Mouse (Mus musculus): ENCODE results near the gene Focad. TPM values are rescaled to one million over a fixed set of nuclear protein-coding genes. Genes with fewer than 3 reads are reported as not detected.

Focad gene
- polyA plus RNA-seq, 1 experiment from 2014 or later = 15.6 TPM

GRCm38 (mm10) chr4:88157644-88158043, 63.2 kb downstream of the Focad start:
- Histone ChIP-seq H3K27ac (replicated peaks) (no peak overlapping the region), H3K4me3 (no peak overlapping the region), H3K36me3 (no peaks in the 10 kb centered on the region), H3K9me3 (no peaks in the 10 kb centered on the region), H3K4me2 (replicated peaks) (no peak overlapping the region), H3K9ac (replicated peaks) (no peak overlapping the region), H3K27me3 (no peaks in the 10 kb centered on the region), H3K4me1 (no peaks in the 10 kb centered on the region; the same call in 1 of the 2 replicates)
- ATAC-seq (ENCODE audit: low FRiP score, low read depth) = no peak
- 81% methylated on average over 6 of the region's 6 CpGs for WGBS

GRCm38 (mm10) chr4:88159256-88159655, 64.8 kb downstream of the Focad start:
- Histone ChIP-seq H3K4me1 (peaks cover 10% of the 10 kb centered on the region; the same call in 1 of the 2 replicates), H3K9me3 (no peaks in the 10 kb centered on the region), H3K9ac (replicated peaks) (no peak overlapping the region), H3K36me3 (no peaks in the 10 kb centered on the region), H3K4me3 (no peak overlapping the region), H3K4me2 (replicated peaks) (no peak overlapping the region), H3K27ac (replicated peaks) (no peak overlapping the region), H3K27me3 (no peaks in the 10 kb centered on the region)
- 90% methylated on average over 5 of the region's 5 CpGs for WGBS
- ATAC-seq (ENCODE audit: low FRiP score, low read depth) = no peak

GRCm38 (mm10) chr4:88159700-88160099, 65.3 kb downstream of the Focad start:
- no peaks in the 10 kb centered on the region for H3K36me3 ChIP-seq
- H3K4me1 ChIP-seq = peaks cover 10% of the 10 kb centered on the region; the same call in 1 of the 2 replicates
- H3K9ac ChIP-seq (replicated peaks) = no peak overlapping the region
- no peaks in the 10 kb centered on the region for H3K27me3 ChIP-seq
- no peak for ATAC-seq (ENCODE audit: low FRiP score, low read depth)
- no peak overlapping the region for H3K27ac ChIP-seq (replicated peaks)
- 62% methylated on average over 6 of the region's 6 CpGs for WGBS
- no peak overlapping the region for H3K4me3 ChIP-seq
- no peaks in the 10 kb centered on the region for H3K9me3 ChIP-seq
- H3K4me2 ChIP-seq (replicated peaks) = no peak overlapping the region

- H3K4me2 ChIP-seq (replicated peaks) = peak overlapping the region; percentile 23
- 57% methylated on average over 13 of the region's 13 CpGs for WGBS
- H3K4me3 ChIP-seq = no peak overlapping the region
- peak overlapping the region; percentile 76 for H3K27ac ChIP-seq (replicated peaks)
- no peaks in the 10 kb centered on the region for H3K9me3 ChIP-seq
- peaks cover 10% of the 10 kb centered on the region; the same call in 1 of the 2 replicates for H3K4me1 ChIP-seq
- peak; percentile 78 for ATAC-seq (ENCODE audit: low FRiP score, low read depth)
- no peaks in the 10 kb centered on the region for H3K36me3 ChIP-seq
- no peaks in the 10 kb centered on the region for H3K27me3 ChIP-seq
- H3K9ac ChIP-seq (replicated peaks) = no peak overlapping the region
Measured at GRCm38 (mm10) chr4:88163511-88164247, 69.2 kb downstream of the Focad start.

- 86% methylated on average over 7 of the region's 7 CpGs for WGBS
- H3K9me3 ChIP-seq = no peaks in the 10 kb centered on the region
- no peak overlapping the region for H3K9ac ChIP-seq (replicated peaks)
- H3K4me3 ChIP-seq = no peak overlapping the region
- no peaks in the 10 kb centered on the region for H3K36me3 ChIP-seq
- H3K27me3 ChIP-seq = no peaks in the 10 kb centered on the region
- H3K4me2 ChIP-seq (replicated peaks) = no peak overlapping the region
- H3K27ac ChIP-seq (replicated peaks) = no peak overlapping the region
- no peak for ATAC-seq (ENCODE audit: low FRiP score, low read depth)
- H3K4me1 ChIP-seq = peaks cover 10% of the 10 kb centered on the region; the same call in 1 of the 2 replicates
Measured at GRCm38 (mm10) chr4:88167008-88167862, 72.8 kb downstream of the Focad start.

GRCm38 (mm10) chr4:88175058-88175974, 80.9 kb downstream of the Focad start:
- H3K27ac ChIP-seq (replicated peaks) = no peak overlapping the region
- H3K9ac ChIP-seq (replicated peaks) = no peak overlapping the region
- no peak overlapping the region for H3K4me2 ChIP-seq (replicated peaks)
- H3K4me3 ChIP-seq = no peak overlapping the region
- no peaks in the 10 kb centered on the region for H3K36me3 ChIP-seq
- no peaks in the 10 kb centered on the region for H3K4me1 ChIP-seq
- WGBS = 86% methylated on average over 6 of the region's 6 CpGs
- H3K9me3 ChIP-seq = no peaks in the 10 kb centered on the region
- H3K27me3 ChIP-seq = no peaks in the 10 kb centered on the region
- no peak for ATAC-seq (ENCODE audit: low FRiP score, low read depth)

- no peak for ATAC-seq (ENCODE audit: low FRiP score, low read depth)
- WGBS = 99% methylated on average over 2 of the region's 2 CpGs
- 0 out of 2 replicates have a peak, but pooled peaks cover 3% of the 10 kb centered on the region for H3K36me3 ChIP-seq
- no peaks in the 10 kb centered on the region for H3K4me1 ChIP-seq
- H3K9ac ChIP-seq (replicated peaks) = no peak overlapping the region
- H3K27me3 ChIP-seq = no peaks in the 10 kb centered on the region
- H3K4me3 ChIP-seq = no peak overlapping the region
- H3K4me2 ChIP-seq (replicated peaks) = no peak overlapping the region
- H3K9me3 ChIP-seq = no peaks in the 10 kb centered on the region
- H3K27ac ChIP-seq (replicated peaks) = no peak overlapping the region
Measured at GRCm38 (mm10) chr4:88179296-88179695, 84.9 kb downstream of the Focad start.

- 81% methylated on average over 6 of the region's 6 CpGs for WGBS
Measured at GRCm38 (mm10) chr4:88184293-88184692, 89.9 kb downstream of the Focad start.

GRCm38 (mm10) chr4:88185872-88186426, 91.5 kb downstream of the Focad start:
- Histone ChIP-seq H3K4me1 (0 out of 2 replicates have a peak, but pooled peaks cover 3% of the 10 kb centered on the region), H3K36me3 (0 out of 2 replicates have a peak, but pooled peaks cover 3% of the 10 kb centered on the region), H3K4me2 (replicated peaks) (no peak overlapping the region), H3K4me3 (no peak overlapping the region), H3K9ac (replicated peaks) (no peak overlapping the region), H3K27me3 (no peaks in the 10 kb centered on the region), H3K9me3 (no peaks in the 10 kb centered on the region), H3K27ac (replicated peaks) (no peak overlapping the region)
- WGBS = 88% methylated on average over 6 of the region's 6 CpGs
- no peak for ATAC-seq (ENCODE audit: low FRiP score, low read depth)

More at GRCm38 (mm10) chr4:88184293-88184692, 89.9 kb downstream of the Focad start:
- H3K9me3 ChIP-seq = no peaks in the 10 kb centered on the region
- no peaks in the 10 kb centered on the region for H3K27me3 ChIP-seq
- no peak overlapping the region for H3K4me2 ChIP-seq (replicated peaks)
- ATAC-seq (ENCODE audit: low FRiP score, low read depth) = no peak
- H3K4me1 ChIP-seq = 0 out of 2 replicates have a peak, but pooled peaks cover 3% of the 10 kb centered on the region
- no peak overlapping the region for H3K9ac ChIP-seq (replicated peaks)
- H3K27ac ChIP-seq (replicated peaks) = no peak overlapping the region
- H3K36me3 ChIP-seq = 0 out of 2 replicates have a peak, but pooled peaks cover 3% of the 10 kb centered on the region
- no peak overlapping the region for H3K4me3 ChIP-seq

- WGBS = 79% methylated on average over 3 of the region's 3 CpGs
- H3K4me3 ChIP-seq = no peak overlapping the region
- no peaks in the 10 kb centered on the region for H3K27me3 ChIP-seq
- no peaks in the 10 kb centered on the region for H3K9me3 ChIP-seq
- H3K27ac ChIP-seq (replicated peaks) = no peak overlapping the region
- ATAC-seq (ENCODE audit: low FRiP score, low read depth) = no peak
- H3K4me1 ChIP-seq = 0 out of 2 replicates have a peak, but pooled peaks cover 3% of the 10 kb centered on the region
- H3K36me3 ChIP-seq = 0 out of 2 replicates have a peak, but pooled peaks cover 3% of the 10 kb centered on the region
- no peak overlapping the region for H3K9ac ChIP-seq (replicated peaks)
- H3K4me2 ChIP-seq (replicated peaks) = no peak overlapping the region
Measured at GRCm38 (mm10) chr4:88187649-88188048, 93.2 kb downstream of the Focad start.

GRCm38 (mm10) chr4:88189495-88189894, 95.1 kb downstream of the Focad start:
- 91% methylated on average over 1 of the region's 1 CpGs for WGBS
- Histone ChIP-seq H3K4me1 (0 out of 2 replicates have a peak, but pooled peaks cover 3% of the 10 kb centered on the region), H3K9ac (replicated peaks) (no peak overlapping the region), H3K4me3 (no peak overlapping the region), H3K4me2 (replicated peaks) (no peak overlapping the region), H3K36me3 (no peaks in the 10 kb centered on the region), H3K27me3 (no peaks in the 10 kb centered on the region), H3K27ac (replicated peaks) (no peak overlapping the region), H3K9me3 (no peaks in the 10 kb centered on the region)
- ATAC-seq (ENCODE audit: low FRiP score, low read depth) = no peak

Measured in midbrain, embryonic 12.5 days (tissue).